Mouse (Mus musculus) inflammation-experienced regulatory T-cells (primary cell): ENCODE results near the gene Fuom. TPM values are rescaled to one million over a fixed set of nuclear protein-coding genes. Genes with fewer than 3 reads are reported as not detected.

Experiments used
- polyA plus RNA-seq, 2 experiments: library from polyadenylated mRNA; unstranded; fragments of 100-300 nt; shearing (Covaris generic); gene quantifications; one replicate each; pipeline ENCODE4 v1.2.1; 2017

Fuom gene
- polyA plus RNA-seq: 10 to 100 TPM; 12.4 to 13.2 TPM

DNA sequence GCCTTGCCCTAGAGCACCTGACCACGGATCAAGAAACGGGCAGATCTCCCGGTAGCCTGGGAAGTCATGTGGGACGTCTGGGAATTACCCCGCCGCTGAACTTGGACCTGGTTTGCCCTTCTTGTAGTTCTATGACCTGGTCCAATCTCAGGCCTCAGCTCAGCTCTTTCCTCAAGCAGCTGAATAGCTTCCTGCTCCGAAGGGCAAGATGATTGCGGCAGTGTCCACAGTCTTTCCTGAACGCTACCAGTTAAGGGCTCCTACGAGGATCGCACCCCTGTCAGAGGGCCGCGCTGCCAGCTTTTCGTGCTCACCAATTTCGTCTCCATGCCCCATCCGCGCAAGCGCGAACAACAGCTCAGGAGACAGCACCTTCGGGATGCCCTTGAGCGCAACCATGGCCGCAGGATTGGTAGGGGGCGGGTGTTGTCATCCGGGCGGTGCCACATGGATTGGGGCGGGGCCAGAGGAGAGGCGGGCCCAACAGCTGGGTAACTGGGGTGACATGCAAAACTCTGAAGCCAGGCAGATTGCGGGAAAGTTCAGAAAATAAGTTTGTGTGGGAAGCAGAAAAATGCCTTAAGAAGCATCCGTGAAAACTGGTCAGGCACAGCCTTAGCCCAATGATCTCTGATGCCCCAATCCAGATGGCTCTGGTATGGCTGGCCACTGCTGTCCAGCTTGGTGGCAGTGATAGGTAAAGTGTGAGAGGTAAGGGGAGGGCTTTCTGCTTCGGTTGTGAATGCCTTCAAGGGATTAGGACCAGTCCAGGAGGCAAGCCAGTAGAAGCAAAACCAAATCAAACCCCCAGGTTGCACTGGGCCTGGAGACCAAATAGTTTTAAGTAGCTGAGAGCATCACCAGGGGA is at the start of gene Fuom:
Gene Fuom (minus strand): TSS at position 449 of the 868 bp plus-strand sequence.

GRCm38 (mm10) chr7:140137135-140138020 is 35.1 kb upstream of the Fuom start, which contains the start of gene Mtg1:
TSS of gene Mtg1 (plus strand) at chr7:140137564.

DNA sequence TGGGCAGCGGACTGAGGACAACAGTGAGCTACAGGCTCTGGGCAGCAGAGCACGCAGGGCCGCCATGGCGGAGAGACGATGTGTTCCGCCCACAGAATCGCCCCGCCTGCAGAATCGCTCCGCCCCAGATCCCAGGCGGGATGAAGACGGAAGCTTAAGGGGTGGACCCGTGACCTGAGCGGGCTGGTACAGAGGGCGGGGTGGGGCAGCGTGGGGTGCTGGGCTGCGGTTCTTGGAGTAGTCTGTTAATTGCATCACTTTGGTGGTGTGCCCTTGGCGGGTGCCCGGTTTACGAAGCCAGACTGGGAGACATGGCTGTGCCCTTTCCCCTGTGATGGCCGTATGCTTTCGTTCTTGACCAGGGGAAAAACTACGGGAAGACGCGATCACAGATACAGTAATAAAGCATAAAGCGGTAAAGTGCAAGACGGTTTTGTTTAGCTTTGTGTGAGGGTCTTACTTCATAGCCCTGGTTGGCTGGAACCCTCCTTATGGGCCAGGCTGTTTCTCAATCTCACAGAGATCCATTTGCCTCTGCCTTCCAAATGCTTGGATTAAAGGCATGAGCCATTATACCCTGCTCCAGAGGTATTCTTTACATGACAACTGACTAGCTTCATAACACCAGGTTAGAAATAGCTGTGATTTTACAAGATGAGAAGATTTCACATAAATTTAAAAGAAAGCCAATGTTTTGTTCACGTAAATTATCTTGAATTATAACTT is 14.3 kb upstream of the Fuom start, which contains the start of gene Echs1:
Gene Echs1 (minus strand): TSS at position 148 of the 726 bp plus-strand sequence.

DNA sequence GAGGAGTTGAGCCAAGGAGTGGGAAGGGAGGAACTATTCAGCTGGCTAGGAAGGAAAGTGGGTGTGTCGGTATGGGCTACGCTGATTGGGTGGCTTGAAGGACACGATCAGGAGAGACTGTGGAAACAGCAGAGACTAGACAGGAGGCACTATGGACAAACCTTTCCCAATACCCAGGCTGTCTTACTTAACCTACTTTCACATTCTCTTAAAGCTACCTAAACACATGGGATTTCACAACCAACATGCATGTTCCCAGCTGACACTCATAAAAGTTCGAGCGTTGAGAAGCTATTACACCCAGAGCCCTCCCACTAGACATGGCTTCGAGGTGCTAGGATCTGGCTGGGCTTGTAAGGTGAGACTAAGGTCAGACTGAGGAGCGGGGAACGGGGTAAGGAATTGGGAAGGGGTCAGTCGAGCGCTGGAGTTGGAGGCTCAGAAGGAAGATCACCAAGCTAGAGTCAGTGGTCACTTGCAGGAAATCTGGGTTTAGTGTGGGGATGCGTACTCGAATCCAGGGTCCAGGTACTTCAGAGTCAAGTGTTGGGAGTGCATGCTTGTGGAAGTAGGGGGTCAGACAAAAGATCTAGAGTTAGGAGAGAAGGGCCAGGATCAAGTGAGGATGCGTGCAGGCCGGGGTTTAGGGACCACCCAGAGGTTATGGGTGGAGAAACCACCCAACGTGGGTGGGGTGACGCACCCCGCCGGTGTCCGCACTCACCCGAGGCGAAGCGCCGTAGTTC is 13.5 kb upstream of the Fuom start, which contains the start of gene Paox:
Gene Paox (plus strand): TSS at position 217 of the 746 bp plus-strand sequence.

GRCm38 (mm10) chr7:140092924-140093528 is 9.2 kb downstream of the Fuom start, which contains the start of gene Prap1:
TSS of gene Prap1 (plus strand) at chr7:140093395.

DNA sequence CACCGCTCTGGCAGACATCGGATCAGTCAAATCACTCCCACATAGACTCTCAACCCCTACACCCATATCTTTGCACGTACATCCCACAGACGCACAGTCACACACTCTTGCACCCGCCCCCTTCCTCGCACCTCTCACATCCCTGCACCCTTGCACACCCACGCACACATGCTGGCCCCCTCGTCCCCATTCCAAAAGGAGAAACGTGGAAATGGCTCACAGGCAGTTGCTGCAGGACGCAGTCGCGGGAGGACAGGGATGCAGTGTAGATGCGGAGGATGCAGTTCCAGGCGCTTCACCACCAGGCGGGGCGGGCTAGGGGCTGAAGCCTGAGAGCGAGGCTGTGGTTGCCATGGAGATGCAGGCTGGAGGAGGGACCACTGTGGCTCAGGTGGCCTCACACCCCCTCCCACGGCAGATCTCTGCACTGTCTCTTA is 20.0 kb downstream of the Fuom start, which contains the start of gene Caly:
Gene Caly (minus strand): TSS at position 307 of the 437 bp plus-strand sequence.

GRCm38 (mm10) chr7:140048361-140049114 is 53.7 kb downstream of the Fuom start, which contains the start of gene Msx3:
TSS of gene Msx3 (minus strand) at chr7:140049089.

Other genes with a start within 250 kb of the Fuom start
- gene Kndc1, start 207.7 kb downstream of the Fuom start, polyA plus RNA-seq: under 1 TPM; 0.70 to 0.91 TPM
- 1 to 10 TPM; 5.4 to 9.6 TPM for gene Utf1, start 158.7 kb downstream of the Fuom start, polyA plus RNA-seq
- 1 to 10 TPM in 1 of 2 experiments, under 1 TPM in 1; 0.39 to 1.9 TPM for gene 6430531B16Rik, start 123.7 kb downstream of the Fuom start, polyA plus RNA-seq
- gene Adam8, start 109.9 kb downstream of the Fuom start, polyA plus RNA-seq: 10 to 100 TPM; 20.5 to 23.5 TPM
- 10 to 100 TPM; 54.6 to 56.9 TPM for gene Zfp511, start 66.0 kb downstream of the Fuom start, polyA plus RNA-seq
- gene Tubgcp2, start 65.8 kb downstream of the Fuom start, polyA plus RNA-seq: 10 to 100 TPM; 30.8 to 44.8 TPM
- under 1 TPM in 1 of 2 experiments, not detected in 1; 0.43 TPM for gene Msx3, start 53.4 kb downstream of the Fuom start, polyA plus RNA-seq
- gene Caly, start 19.9 kb downstream of the Fuom start, polyA plus RNA-seq: under 1 TPM; 0.13 to 0.23 TPM
- gene Prap1, start 9.0 kb downstream of the Fuom start, polyA plus RNA-seq: 1 to 10 TPM in 1 of 2 experiments, not detected in 1; 1.2 TPM
- 1 to 10 TPM; 4.2 to 4.9 TPM for gene Paox, start 13.4 kb upstream of the Fuom start, polyA plus RNA-seq
- gene Echs1, start 14.0 kb upstream of the Fuom start, polyA plus RNA-seq: 10 to 100 TPM; 55.3 to 64.6 TPM
- gene Mtg1, start 35.1 kb upstream of the Fuom start, polyA plus RNA-seq: 10 to 100 TPM; 31.9 to 43.1 TPM
- 1 to 10 TPM in 1 of 2 experiments, not detected in 1; 1.3 TPM for gene Sprn, start 52.4 kb upstream of the Fuom start, polyA plus RNA-seq
- under 1 TPM; 0.42 to 0.65 TPM for gene Olfr522, start 62.3 kb upstream of the Fuom start, polyA plus RNA-seq
- not detected for gene Olfr523, start 70.8 kb upstream of the Fuom start, polyA plus RNA-seq
- under 1 TPM; 0.09 to 0.12 TPM for gene Olfr524, start 103.5 kb upstream of the Fuom start, polyA plus RNA-seq
- gene Cd163l1, start 115.8 kb upstream of the Fuom start, polyA plus RNA-seq: 1 to 10 TPM in 1 of 2 experiments, under 1 TPM in 1; 0.06 to 1.2 TPM
- gene 5830411N06Rik, start 144.8 kb upstream of the Fuom start, polyA plus RNA-seq: 10 to 100 TPM in 1 of 2 experiments, under 1 TPM in 1; 0.19 to 12.3 TPM
- gene Olfr525, start 218.4 kb upstream of the Fuom start, polyA plus RNA-seq: 1 to 10 TPM in 1 of 2 experiments, under 1 TPM in 1; 0.36 to 1.1 TPM
- not detected for gene Olfr527, start 231.6 kb upstream of the Fuom start, polyA plus RNA-seq